Mouse (Mus musculus) midbrain, embryonic 14.5 days (tissue): ENCODE measurements around the gene Shisa7. TPM values are rescaled to one million over a fixed set of nuclear protein-coding genes. Genes with fewer than 3 reads are reported as not detected.
A peak's percentile ranks its signal among the peaks of the same experiment; 100 is the strongest.
"Not testable (repeated sequence)": the region's sequence is repeated elsewhere in the genome, so short reads cannot be mapped to it uniquely, and the experiment has no call there.

ENCODE experiments used
- ATAC-seq: fragments of 200-750 bp; cut with Nextera tagmentation; 2 replicates; pipeline ENCODE4 v1.8.0; 2017; ENCODE audit warnings: moderate number of reproducible peaks, moderate library complexity; ENCODE audit not compliant: low FRiP score, low TSS enrichment
- DNase-seq: peaks from one replicate; pipeline ENCODE4 v3.0.0-alpha.2; 2015
- H3K27ac ChIP-seq: fragments of 300-500 bp; sonication (generic); replicated peaks from 2 replicates; pipeline ENCODE4 v1.5.1; 2014; ENCODE audit warnings: mild to moderate bottlenecking, low read depth, low read length, moderate library complexity
- H3K27me3 ChIP-seq: fragments of 300-500 bp; sonication (generic); 2 replicates; pipeline ENCODE4 v1.6.1; 2014; ENCODE audit warnings: low read length, control low read depth, mixed read lengths; ENCODE audit not compliant: control insufficient read depth, insufficient read depth
- H3K36me3 ChIP-seq: fragments of 300-500 bp; sonication (generic); 2 replicates; pipeline ENCODE4 v1.6.1; 2014; ENCODE audit warnings: low read length, control low read depth; ENCODE audit not compliant: control insufficient read depth, insufficient read depth
- H3K4me1 ChIP-seq: fragments of 300-500 bp; sonication (generic); 2 replicates; pipeline ENCODE4 v1.6.1; 2014; ENCODE audit warnings: mild to moderate bottlenecking, antibody characterized with exemption, low read length, control low read depth; ENCODE audit not compliant: control insufficient read depth, insufficient read depth
- H3K4me2 ChIP-seq: fragments of 300-500 bp; sonication (generic); 2 replicates; pipeline ENCODE4 v1.6.1; 2014; ENCODE audit warnings: mild to moderate bottlenecking, low read length, moderate library complexity
- H3K4me3 ChIP-seq: fragments of 300-500 bp; sonication (generic); replicated peaks from 2 replicates; pipeline ENCODE4 v1.5.1; 2014; ENCODE audit warnings: low read depth, low read length
- H3K9ac ChIP-seq: fragments of 300-500 bp; sonication (generic); replicated peaks from 2 replicates; pipeline ENCODE4 v1.6.1; 2014; ENCODE audit warnings: mild to moderate bottlenecking, low read length, moderate library complexity
- H3K9me3 ChIP-seq: fragments of 300-500 bp; sonication (generic); 2 replicates; pipeline ENCODE4 v1.6.1; 2016; ENCODE audit warnings: low read length, control low read depth, mixed read lengths; ENCODE audit not compliant: control insufficient read depth
- WGBS: fragments of 180-500 bp; shearing (Covaris S2); extraction: QIAGEN DNeasy Blood & Tissue Kit; methylation state at CpG from one replicate; pipeline ENCODE4 v1.1.7; 2014; 5-methylcytosine and 5-hydroxymethylcytosine counted together
- polyA plus RNA-seq: library from polyadenylated mRNA; unstranded; fragments of >200 nt; fragmentation: Nextera tagmentation; extraction: Ambion mirVana; gene quantifications from 2 replicates; pipeline ENCODE4 v1.2.1, GENCODE M21; 2014

Gene Shisa7
- polyA plus RNA-seq, 1 experiment from 2014 or later: 14.0 TPM

DNA sequence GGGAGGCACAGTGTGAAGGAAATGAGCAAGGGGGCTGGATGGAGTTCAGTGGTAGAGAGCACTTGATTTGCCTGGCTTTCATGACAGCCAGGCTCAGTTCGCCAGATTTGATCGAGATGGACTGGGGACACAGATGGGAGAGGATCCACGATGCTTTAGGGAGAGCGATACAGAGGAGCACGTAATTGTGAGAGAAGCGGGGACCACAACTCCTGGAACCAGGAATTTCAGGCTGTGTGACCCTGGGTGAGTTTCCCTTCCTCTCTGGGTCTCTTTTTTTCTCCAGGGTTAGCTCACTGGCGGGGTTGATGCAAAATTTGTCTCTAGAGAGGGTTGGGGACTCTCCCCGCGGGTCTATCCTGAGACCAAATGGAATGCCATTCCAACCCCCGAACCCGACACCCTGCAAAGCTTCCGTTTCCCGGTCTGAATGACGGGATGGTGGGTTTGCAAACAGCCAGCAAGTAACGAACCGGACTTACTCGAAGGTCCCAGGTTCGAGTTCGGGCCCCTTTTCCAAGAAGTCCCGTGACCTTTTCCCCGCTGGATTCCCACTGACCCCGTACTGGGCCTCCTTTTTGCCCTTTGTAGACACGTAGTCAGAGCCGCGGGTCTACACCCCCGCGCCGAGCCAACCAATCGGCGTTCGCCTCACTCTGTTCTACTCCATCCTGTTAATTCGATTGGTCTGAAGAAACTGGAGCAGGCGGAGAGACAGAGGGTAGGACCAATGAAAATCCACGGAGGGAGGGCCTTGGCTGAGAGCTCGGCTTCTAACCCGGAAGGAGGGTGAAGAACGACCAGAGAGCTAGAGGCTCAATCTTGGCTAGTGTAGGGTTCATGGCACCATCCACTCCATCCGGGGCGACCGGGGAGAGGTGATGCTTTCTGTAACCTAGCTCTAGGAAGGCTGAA, 21.3 kb upstream of the Shisa7 start:
- peak; percentile 100 for ATAC-seq
- peak overlapping the region; percentile 47 for H3K4me3 ChIP-seq
- H3K27me3 ChIP-seq: no peaks in the 10 kb centered on the region
- no peaks in the 10 kb centered on the region for H3K9me3 ChIP-seq
- H3K9ac ChIP-seq: peak overlapping the region; percentile 62
- H3K36me3 ChIP-seq: no peaks in the 10 kb centered on the region
- H3K27ac ChIP-seq: peak overlapping the region; percentile 74
- H3K4me1 ChIP-seq: no peaks in the 10 kb centered on the region; the same call in 1 of the 2 replicates
- WGBS: 4% methylated on average over 40 of the region's 40 CpGs
- DNase-seq: peak; percentile 97
- peak overlapping the region; percentile 69 for H3K4me2 ChIP-seq

GRCm38 (mm10) chr7:4865090-4865489, 20.6 kb upstream of the Shisa7 start:
- Histone ChIP-seq H3K36me3 (no peaks in the 10 kb centered on the region), H3K9me3 (no peaks in the 10 kb centered on the region), H3K27ac (no peak overlapping the region), H3K9ac (peak overlapping the region; percentile 62), H3K27me3 (no peaks in the 10 kb centered on the region), H3K4me2 (peak overlapping the region; percentile 69), H3K4me3 (peak overlapping the region; percentile 47), H3K4me1 (no peaks in the 10 kb centered on the region; the same call in 1 of the 2 replicates)
- 59% methylated on average over 5 of the region's 5 CpGs for WGBS
- no peak for ATAC-seq
- DNase-seq: peak; percentile 60

GRCm38 (mm10) chr7:4864130-4864845, 19.8 kb upstream of the Shisa7 start:
- Histone ChIP-seq H3K4me2 (no peak overlapping the region), H3K9ac (no peak overlapping the region), H3K27me3 (no peaks in the 10 kb centered on the region), H3K4me3 (no peak overlapping the region), H3K36me3 (no peaks in the 10 kb centered on the region), H3K9me3 (no peaks in the 10 kb centered on the region), H3K4me1 (no peaks in the 10 kb centered on the region; the same call in 1 of the 2 replicates), H3K27ac (no peak overlapping the region)
- DNase-seq (no peak), ATAC-seq (no peak)
- 86% methylated on average over 5 of the region's 5 CpGs for WGBS

DNA sequence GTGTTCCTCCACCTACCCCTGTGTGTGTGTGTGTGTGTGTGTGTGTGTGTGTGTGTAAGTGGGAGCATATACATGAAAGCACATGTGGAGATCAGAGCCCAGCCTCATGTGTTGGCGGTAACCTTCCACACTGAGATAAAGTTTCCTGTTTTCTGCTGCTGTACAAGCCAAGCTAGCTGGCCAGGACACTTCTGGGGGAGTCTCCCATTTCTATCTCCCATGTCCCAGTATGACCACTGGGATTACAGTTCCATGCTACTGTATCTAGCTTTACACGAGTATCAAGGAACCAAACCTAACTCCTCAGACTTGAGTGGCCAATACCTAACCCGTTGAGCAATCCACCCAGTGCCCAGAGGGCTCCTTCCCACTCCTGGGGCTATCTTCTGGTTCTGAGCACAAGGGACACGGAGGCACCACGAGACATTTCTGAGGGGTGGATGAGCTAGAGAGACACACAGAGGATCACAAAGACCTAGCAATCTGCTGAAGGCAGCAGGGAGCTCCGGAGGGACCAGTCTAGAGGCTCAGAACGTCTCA, 19.1 kb upstream of the Shisa7 start:
- no peak for DNase-seq
- no peaks in the 10 kb centered on the region for H3K36me3 ChIP-seq
- no peak overlapping the region for H3K27ac ChIP-seq
- no peak overlapping the region for H3K9ac ChIP-seq
- 79% methylated on average over 7 of the region's 7 CpGs for WGBS
- H3K27me3 ChIP-seq: no peaks in the 10 kb centered on the region
- no peak overlapping the region for H3K4me3 ChIP-seq
- no peaks in the 10 kb centered on the region; the same call in 1 of the 2 replicates for H3K4me1 ChIP-seq
- no peak for ATAC-seq
- no peak overlapping the region for H3K4me2 ChIP-seq
- H3K9me3 ChIP-seq: no peaks in the 10 kb centered on the region

DNA sequence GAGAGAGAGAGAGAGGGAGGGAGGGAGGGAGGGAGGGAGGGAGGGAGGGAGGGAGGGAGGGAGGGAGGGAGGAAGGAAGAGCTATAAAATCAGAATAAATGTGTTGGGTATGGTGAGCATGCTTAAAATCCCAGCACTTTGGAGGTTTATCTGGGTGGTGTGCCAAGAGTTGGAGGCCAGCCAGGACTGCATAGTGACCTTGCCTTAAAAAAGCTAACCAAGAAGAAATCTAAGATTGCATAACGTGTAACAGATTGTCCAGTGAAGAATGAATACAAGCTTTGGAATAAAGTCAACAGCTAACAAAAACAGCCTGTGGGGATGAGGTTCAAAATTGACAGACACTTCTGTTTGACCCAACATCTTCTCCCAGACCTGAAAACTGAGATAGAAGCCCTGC, 18.5 kb upstream of the Shisa7 start:
- 68% methylated on average over 1 of the region's 1 CpGs for WGBS
- Histone ChIP-seq H3K36me3 (no peaks in the 10 kb centered on the region), H3K9ac (no peak overlapping the region), H3K27me3 (no peaks in the 10 kb centered on the region), H3K27ac (no peak overlapping the region), H3K4me3 (no peak overlapping the region), H3K9me3 (no peaks in the 10 kb centered on the region), H3K4me1 (no peaks in the 10 kb centered on the region; the same call in 1 of the 2 replicates), H3K4me2 (no peak overlapping the region)
- ATAC-seq (no peak), DNase-seq (no peak)

DNA sequence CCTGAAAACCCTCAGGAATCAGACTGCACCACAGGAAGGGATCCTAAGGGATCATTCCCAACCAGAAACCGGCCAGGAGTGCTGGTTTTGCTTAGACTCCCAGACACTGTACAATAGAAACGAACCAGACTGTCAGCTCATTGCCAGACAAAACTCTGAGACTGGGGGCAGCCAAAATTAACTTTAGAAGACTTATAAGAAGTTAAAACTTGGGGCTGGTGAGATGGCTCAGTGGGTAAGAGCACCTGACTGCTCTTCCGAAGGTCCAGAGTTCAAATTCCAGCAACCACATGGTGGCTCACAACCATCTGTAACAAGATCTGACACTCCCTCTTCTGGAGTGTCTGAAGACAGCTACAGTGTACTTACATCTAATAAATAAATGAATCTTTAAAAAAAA, 16.4 kb upstream of the Shisa7 start:
- not testable (repeated sequence) for H3K9ac ChIP-seq, H3K36me3 ChIP-seq, H3K27ac ChIP-seq, DNase-seq, H3K4me3 ChIP-seq, H3K27me3 ChIP-seq, H3K4me1 ChIP-seq, H3K9me3 ChIP-seq, ATAC-seq, H3K4me2 ChIP-seq
- 76% methylated on average over 3 of the region's 3 CpGs for WGBS

GRCm38 (mm10) chr7:4859418-4859978, 15.0 kb upstream of the Shisa7 start:
- no peak for ATAC-seq
- Histone ChIP-seq H3K4me2 (no peak overlapping the region), H3K4me1 (no peaks in the 10 kb centered on the region), H3K9ac (no peak overlapping the region), H3K4me3 (no peak overlapping the region), H3K27me3 (no peaks in the 10 kb centered on the region), H3K9me3 (no peaks in the 10 kb centered on the region), H3K36me3 (no peaks in the 10 kb centered on the region), H3K27ac (no peak overlapping the region)
- WGBS: 88% methylated on average over 12 of the region's 12 CpGs
- DNase-seq: no peak

DNA sequence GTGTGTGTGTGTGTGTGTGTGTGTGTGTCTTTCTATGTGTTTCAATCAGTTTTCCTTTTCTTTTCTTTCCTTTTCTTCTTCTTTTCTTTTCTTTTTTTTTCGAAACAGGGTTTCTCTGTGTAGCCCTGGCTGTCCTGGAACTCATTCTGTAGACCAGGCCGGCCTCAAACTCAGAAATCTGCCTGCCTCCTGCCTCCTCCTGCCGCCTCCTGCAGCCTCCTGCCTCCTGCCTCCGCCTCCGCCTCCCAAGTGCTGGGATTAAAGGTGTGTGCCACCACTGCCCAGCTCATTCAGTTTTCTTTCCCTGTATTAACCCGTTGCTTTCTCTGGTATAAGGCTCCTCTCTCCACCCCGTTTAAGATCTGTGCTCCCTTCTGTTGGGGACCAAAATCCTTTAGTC, 12.8 kb upstream of the Shisa7 start:
- no peak overlapping the region for H3K4me3 ChIP-seq
- no peak overlapping the region for H3K4me2 ChIP-seq
- no peak overlapping the region for H3K9ac ChIP-seq
- DNase-seq (no peak), ATAC-seq (no peak)
- no peaks in the 10 kb centered on the region for H3K27me3 ChIP-seq
- H3K27ac ChIP-seq: no peak overlapping the region
- H3K9me3 ChIP-seq: no peaks in the 10 kb centered on the region
- 62% methylated on average over 7 of the region's 7 CpGs for WGBS
- no peaks in the 10 kb centered on the region for H3K4me1 ChIP-seq
- no peaks in the 10 kb centered on the region for H3K36me3 ChIP-seq
